Mouse (Mus musculus): ENCODE measurements around the gene Dnmt3l. TPM values are rescaled to one million over a fixed set of nuclear protein-coding genes. Genes with fewer than 3 reads are reported as not detected.

Gene Dnmt3l
- total RNA-seq, 2 experiments from 2014 or later, result not detected

Other genes starting within 250 kb of the Dnmt3l start
- not detected for gene Gm9639, start 246.9 kb upstream of the Dnmt3l start, total RNA-seq (2021)
- gene Gm19668, start 242.8 kb upstream of the Dnmt3l start, total RNA-seq (2021), result not detected
- not detected for gene Gm9507, start 230.1 kb upstream of the Dnmt3l start, total RNA-seq (2021)
- not detected for gene Gm2696, start 227.3 kb upstream of the Dnmt3l start, total RNA-seq (2021)
- not detected for gene Krtap10-4, start 214.9 kb upstream of the Dnmt3l start, total RNA-seq (2021)
- gene Krtap10-10, start 206.0 kb upstream of the Dnmt3l start, total RNA-seq (2021), result not detected
- gene Gm36176, start 195.1 kb upstream of the Dnmt3l start, total RNA-seq (2021), result not detected
- gene Gm10318, start 189.1 kb upstream of the Dnmt3l start, total RNA-seq (2021), result not detected
- not detected for gene Gm3285, start 180.0 kb upstream of the Dnmt3l start, total RNA-seq (2021)
- gene Lrrc3, start 139.4 kb upstream of the Dnmt3l start, total RNA-seq (2021), result 10 to 100 TPM; 38.5 to 39.1 TPM
- 10 to 100 TPM; 14.1 to 22.9 TPM for gene Trpm2, start 71.4 kb upstream of the Dnmt3l start, total RNA-seq (2021)
- gene 1810043G02Rik, start 63.4 kb upstream of the Dnmt3l start, total RNA-seq (2021), result 10 to 100 TPM; 28.9 to 35.3 TPM
- 10 to 100 TPM; 73.2 to 83.6 TPM for gene Pfkl, start 31.9 kb upstream of the Dnmt3l start, total RNA-seq (2021)
- gene Aire, start 1.7 kb downstream of the Dnmt3l start, total RNA-seq (2021), result under 1 TPM; 0.44 TPM
- gene Icosl, start 27.4 kb downstream of the Dnmt3l start, total RNA-seq (2021), result under 1 TPM; 0.85 to 0.98 TPM
- 10 to 100 TPM; 52.6 to 59.3 TPM for gene D10Jhu81e, start 127.8 kb downstream of the Dnmt3l start, total RNA-seq (2021)
- 10 to 100 TPM; 22.6 to 23.7 TPM for gene Pwp2, start 143.2 kb downstream of the Dnmt3l start, total RNA-seq (2021)
- 10 to 100 TPM; 85.8 to 86.5 TPM for gene Trappc10, start 202.7 kb downstream of the Dnmt3l start, total RNA-seq (2021)

Data from left cerebral cortex, postnatal 4 days (tissue).